Mouse (Mus musculus): ENCODE data around the gene Rasa3. TPM values are rescaled to one million over a fixed set of nuclear protein-coding genes. Genes with fewer than 3 reads are reported as not detected.
A peak's percentile ranks its signal among the peaks of the same experiment; 100 is the strongest.

The Rasa3 gene
- polyA plus RNA-seq, 1 experiment from 2014 or later: 18.1 TPM

DNA sequence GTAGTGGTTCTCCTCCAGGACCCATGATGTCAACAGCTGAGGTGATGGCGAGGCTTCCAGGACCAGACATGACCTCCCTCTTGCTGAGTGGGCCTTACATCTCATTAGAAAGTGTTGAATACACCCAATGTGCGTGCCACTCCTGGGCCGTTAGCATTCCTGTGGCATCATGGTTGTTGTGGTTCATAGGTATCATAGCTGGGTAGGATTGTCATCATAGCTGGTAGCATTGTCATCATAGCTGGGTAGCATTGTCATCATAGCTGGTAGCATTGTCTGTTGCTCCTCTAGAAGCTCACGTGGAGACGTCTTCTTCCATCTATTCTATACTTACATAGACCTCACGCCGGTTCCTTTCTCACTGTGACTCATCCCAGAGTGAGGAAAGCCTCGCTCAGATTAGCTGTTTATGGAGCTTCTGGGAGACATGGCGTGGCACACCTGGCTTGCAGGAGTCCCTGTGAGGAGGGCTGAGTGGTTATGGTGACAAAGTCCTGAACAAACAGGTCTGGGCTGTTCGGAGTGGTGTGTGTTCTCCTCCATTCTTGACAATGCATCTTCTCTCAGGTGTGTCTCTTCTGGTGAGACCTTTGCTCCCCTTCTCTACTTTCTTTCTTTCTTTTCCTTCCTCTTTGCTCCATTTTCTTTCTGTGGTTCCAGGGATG, 17.9 kb upstream of the Rasa3 start:
- Histone ChIP-seq H3K4me1 (peaks cover 7% of the 10 kb centered on the region; the same call in 1 of the 2 replicates), H3K4me3 (no peak overlapping the region), H3K9me3 (replicated peaks) (no peaks in the 10 kb centered on the region), H3K27ac (no peak overlapping the region), H3K36me3 (no peaks in the 10 kb centered on the region), H3K27me3 (ENCODE audit: low read depth, poor library complexity, severe bottlenecking) (no peaks in the 10 kb centered on the region)
- WGBS: 89% methylated on average over 10 of the region's 10 CpGs
- DNase-seq (ENCODE audit: low spot score): no peak

DNA sequence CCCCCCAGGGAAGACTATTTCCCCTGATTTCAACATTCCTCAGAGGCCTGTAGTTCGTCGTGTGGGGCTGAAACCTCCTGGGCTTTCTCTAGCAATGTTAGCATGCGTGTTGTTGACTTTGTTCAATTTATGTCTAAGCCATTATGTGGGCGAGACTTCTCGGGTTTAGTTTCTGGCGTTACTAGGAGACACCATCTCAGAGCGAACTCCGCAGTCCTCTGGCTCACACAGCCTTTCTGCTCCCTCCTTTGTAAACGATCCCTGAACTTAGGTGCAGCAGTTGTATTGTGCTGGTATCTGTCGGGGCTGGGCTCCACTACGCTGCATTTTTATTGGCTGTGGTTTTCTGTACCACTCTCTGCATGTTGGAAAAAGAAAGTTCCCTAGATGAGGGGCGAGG, 17.3 kb upstream of the Rasa3 start:
- DNase-seq (ENCODE audit: low spot score): no peak
- WGBS: 78% methylated on average over 12 of the region's 12 CpGs

DNA sequence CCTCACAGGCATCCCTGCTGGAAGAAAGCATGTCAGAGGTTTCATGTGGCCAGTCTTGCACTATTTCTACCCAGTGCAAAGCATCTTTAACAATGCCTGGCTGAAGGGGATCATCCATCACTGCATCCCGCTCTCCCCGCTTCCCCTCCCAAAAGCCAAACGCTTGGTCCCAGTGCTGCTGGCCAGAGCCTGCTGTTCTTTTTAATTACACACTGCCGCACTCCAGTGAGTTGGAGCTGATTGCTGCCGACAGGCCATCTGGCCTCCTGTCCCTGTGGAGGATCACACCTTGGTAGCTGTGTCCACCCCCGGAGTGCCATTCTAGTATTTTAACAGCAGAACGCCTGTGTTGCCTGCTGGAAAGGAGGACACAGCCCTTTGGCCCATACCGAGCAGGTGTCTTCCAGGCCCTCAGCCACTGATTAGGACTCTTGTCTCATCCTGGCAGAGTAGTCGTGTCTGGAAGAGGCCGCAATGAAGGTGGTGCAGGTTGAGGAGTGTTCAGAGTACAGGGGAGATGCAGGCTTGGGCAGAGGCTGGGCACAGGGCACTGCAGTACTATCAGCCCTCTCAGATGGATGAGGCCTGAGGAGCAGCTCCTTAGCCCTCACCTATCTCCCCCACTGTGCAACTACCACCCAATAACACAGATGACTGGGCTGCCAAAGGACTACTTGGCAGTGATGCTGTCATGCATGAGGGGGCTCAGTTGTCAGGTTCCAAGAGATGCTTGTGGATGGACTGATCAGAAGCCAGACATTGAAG, 15.1 kb upstream of the Rasa3 start:
- Histone ChIP-seq H3K9me3 (replicated peaks) (no peaks in the 10 kb centered on the region), H3K36me3 (no peaks in the 10 kb centered on the region), H3K4me3 (no peak overlapping the region), H3K27ac (no peak overlapping the region), H3K27me3 (ENCODE audit: low read depth, poor library complexity, severe bottlenecking) (no peaks in the 10 kb centered on the region), H3K4me1 (peaks cover 11% of the 10 kb centered on the region)
- no peak for DNase-seq (ENCODE audit: low spot score)
- 38% methylated on average over 10 of the region's 10 CpGs for WGBS

More for the DNA sequence above, 17.3 kb upstream of the Rasa3 start:
- H3K27me3 ChIP-seq (ENCODE audit: low read depth, poor library complexity, severe bottlenecking): no peaks in the 10 kb centered on the region
- no peaks in the 10 kb centered on the region for H3K36me3 ChIP-seq
- H3K9me3 ChIP-seq (replicated peaks): no peaks in the 10 kb centered on the region
- peaks cover 7% of the 10 kb centered on the region; the same call in 1 of the 2 replicates for H3K4me1 ChIP-seq
- no peak overlapping the region for H3K4me3 ChIP-seq
- H3K27ac ChIP-seq: no peak overlapping the region

DNA sequence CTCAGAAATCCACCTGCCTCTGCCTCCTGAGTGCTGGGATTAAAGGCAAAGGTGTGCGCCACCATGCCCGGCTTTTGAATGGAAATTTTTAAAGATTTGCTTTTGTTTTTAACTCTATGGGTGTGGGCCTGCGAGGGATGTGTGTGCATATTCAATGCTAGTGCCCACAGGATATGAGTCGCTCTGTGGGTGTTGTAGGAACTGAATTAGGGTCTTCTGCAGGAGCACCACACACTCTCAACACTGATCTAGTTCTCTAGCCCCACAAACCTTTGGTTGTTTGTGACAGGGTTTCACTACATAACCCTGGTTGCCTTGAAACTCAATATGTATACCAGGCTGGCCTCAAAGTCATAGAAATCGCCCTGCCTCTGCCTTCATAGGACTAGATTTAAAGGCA, 11.9 kb upstream of the Rasa3 start:
- H3K9me3 ChIP-seq (replicated peaks): no peaks in the 10 kb centered on the region
- H3K27me3 ChIP-seq (ENCODE audit: low read depth, poor library complexity, severe bottlenecking): no peaks in the 10 kb centered on the region
- H3K4me3 ChIP-seq: no peak overlapping the region
- H3K36me3 ChIP-seq: no peaks in the 10 kb centered on the region
- 89% methylated on average over 5 of the region's 5 CpGs for WGBS
- peaks cover 21% of the 10 kb centered on the region for H3K4me1 ChIP-seq
- no peak for DNase-seq (ENCODE audit: low spot score)
- no peak overlapping the region for H3K27ac ChIP-seq

DNA sequence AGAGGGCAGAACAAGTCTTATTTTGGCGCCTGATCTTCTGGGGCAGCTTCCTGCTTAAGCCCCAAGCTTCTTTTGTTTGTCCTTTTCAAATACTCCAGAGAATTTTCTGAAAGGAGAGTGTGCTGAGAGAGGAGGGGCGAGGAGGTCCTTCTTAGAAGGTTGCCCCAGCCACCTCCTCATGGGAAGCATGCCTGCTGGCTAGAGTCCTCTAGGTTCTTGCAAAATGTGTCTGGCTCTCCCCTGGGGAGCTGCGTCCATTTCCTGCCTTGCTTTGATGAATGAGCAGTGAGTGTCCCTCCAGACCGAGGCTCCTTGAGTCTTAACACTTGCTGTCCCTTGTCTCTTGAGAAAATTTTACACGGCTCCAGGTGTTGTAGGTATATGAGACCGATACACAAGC, 11.1 kb upstream of the Rasa3 start:
- WGBS: 60% methylated on average over 6 of the region's 6 CpGs
- no peak overlapping the region for H3K4me3 ChIP-seq

DNA sequence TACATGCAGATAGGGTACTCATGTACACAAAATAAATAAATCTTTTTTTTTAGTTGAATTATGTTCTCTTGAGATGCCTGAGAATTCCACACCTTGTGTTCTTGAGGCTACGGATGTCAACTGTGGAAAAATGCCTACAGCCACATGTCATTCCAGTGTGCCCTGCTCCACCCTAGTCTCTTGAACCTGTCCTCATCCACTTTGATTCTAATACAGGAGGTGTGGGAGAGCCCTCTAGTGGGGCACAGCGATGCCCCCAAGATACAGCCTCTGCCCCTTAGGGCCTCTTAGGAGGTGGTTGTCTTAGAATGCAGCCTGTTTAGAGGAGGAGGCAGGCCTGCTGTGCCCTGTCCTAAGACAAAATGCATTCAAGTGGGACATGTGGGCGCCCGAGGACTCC, 10.5 kb upstream of the Rasa3 start:
- no peak overlapping the region for H3K27ac ChIP-seq
- no peak for DNase-seq (ENCODE audit: low spot score)
- H3K4me1 ChIP-seq: peaks cover 34% of the 10 kb centered on the region
- H3K9me3 ChIP-seq (replicated peaks): no peaks in the 10 kb centered on the region
- H3K4me3 ChIP-seq: no peak overlapping the region
- no peaks in the 10 kb centered on the region for H3K27me3 ChIP-seq (ENCODE audit: low read depth, poor library complexity, severe bottlenecking)
- WGBS: 84% methylated on average over 4 of the region's 4 CpGs
- H3K36me3 ChIP-seq: no peaks in the 10 kb centered on the region

More for the DNA sequence above, 11.1 kb upstream of the Rasa3 start:
- Histone ChIP-seq H3K27me3 (ENCODE audit: low read depth, poor library complexity, severe bottlenecking) (no peaks in the 10 kb centered on the region), H3K9me3 (replicated peaks) (no peaks in the 10 kb centered on the region), H3K36me3 (no peaks in the 10 kb centered on the region), H3K27ac (no peak overlapping the region), H3K4me1 (peaks cover 30% of the 10 kb centered on the region)
- DNase-seq (ENCODE audit: low spot score): no peak

DNA sequence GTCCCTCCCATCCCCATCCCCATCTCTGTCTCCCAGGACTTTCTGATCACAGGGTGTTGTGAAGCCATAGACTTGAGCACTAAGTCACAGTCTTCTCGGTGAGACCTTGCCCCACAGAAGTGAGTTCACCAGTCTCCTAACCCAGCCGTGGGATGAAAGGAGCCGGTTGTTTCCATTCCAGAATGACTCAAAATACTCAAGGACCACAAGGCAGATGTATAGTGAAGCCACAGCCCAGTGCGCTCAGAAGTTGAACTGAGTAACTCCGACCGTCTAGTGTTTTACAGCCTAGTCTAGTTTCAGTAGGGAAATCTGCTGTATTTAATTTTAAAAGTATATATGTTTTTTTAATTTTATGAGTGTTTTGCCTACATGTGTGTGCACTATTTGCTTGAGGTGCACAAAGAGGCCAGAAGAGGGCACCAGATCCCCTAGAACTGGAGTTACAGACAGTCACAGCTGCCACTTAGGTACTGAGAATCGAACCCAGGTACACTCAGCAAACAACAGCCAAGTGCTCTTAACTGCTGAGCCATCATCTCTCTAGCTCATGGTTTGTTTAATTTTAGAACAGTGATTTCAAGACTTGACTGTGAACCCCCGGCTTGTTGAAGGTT, 9.8 kb upstream of the Rasa3 start:
- no peak overlapping the region for H3K4me3 ChIP-seq
- no peaks in the 10 kb centered on the region for H3K9me3 ChIP-seq (replicated peaks)
- H3K27ac ChIP-seq: no peak overlapping the region
- H3K27me3 ChIP-seq (ENCODE audit: low read depth, poor library complexity, severe bottlenecking): no peaks in the 10 kb centered on the region
- no peak for DNase-seq (ENCODE audit: low spot score)
- H3K36me3 ChIP-seq: no peaks in the 10 kb centered on the region
- WGBS: 92% methylated on average over 8 of the region's 8 CpGs
- H3K4me1 ChIP-seq: peaks cover 27% of the 10 kb centered on the region

DNA sequence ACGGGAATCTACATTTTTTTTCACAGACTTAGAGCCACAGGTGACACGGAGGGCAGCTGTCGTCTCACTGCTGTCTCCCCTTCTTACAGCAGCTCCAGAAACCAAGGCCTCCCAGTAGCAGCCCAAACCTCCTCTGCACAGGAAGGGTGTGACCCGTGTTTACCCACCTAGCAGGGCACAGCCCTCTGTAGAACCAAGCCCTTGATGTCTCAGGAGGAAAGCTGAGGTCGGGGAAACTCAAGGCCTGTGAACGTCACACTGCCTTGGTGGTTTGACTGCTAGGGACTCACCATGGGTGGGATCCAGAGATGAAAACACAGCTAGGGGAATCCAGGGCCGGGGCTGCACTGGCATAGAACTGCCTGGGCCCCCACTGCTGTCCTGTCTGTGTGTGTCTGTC, 9.0 kb upstream of the Rasa3 start:
- peaks cover 27% of the 10 kb centered on the region for H3K4me1 ChIP-seq
- H3K36me3 ChIP-seq: no peaks in the 10 kb centered on the region
- H3K9me3 ChIP-seq (replicated peaks): no peaks in the 10 kb centered on the region
- no peak for DNase-seq (ENCODE audit: low spot score)
- H3K27me3 ChIP-seq (ENCODE audit: low read depth, poor library complexity, severe bottlenecking): no peaks in the 10 kb centered on the region
- WGBS: 80% methylated on average over 7 of the region's 7 CpGs
- no peak overlapping the region for H3K4me3 ChIP-seq
- no peak overlapping the region for H3K27ac ChIP-seq

DNA sequence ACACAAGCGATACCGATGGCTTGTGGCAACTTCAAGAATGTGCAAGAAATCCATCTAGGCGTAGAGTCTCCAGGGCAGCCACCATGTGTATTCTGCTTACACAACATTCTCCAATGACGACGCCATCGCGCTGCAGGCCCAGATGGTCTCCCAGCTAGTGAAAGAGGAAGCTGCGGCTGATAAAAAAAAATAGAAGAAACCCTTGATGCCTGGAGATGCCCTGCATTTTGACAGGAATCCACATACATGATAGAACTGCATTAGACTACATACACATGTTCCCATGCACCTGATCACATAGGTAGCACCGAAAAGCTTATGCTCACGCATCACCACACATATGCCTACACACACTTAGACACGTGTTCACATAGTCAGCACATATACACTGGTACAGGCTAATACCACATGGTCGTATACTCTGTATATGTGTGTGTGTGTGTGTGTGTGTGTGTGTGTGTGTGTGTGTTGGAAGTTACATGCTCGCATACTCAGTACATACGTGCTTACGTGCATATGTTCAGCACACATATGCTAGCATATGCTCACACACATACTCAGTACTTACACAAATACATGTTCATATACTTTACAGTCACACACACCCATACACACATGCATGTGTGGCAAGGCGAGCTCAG, 8.4 kb upstream of the Rasa3 start:
- no peaks in the 10 kb centered on the region for H3K36me3 ChIP-seq
- no peaks in the 10 kb centered on the region for H3K9me3 ChIP-seq (replicated peaks)
- peaks cover 2% of the 10 kb centered on the region; the same call in 1 of the 2 replicates for H3K27me3 ChIP-seq (ENCODE audit: low read depth, poor library complexity, severe bottlenecking)
- no peak for DNase-seq (ENCODE audit: low spot score)
- H3K4me1 ChIP-seq: peaks cover 30% of the 10 kb centered on the region
- WGBS: 95% methylated on average over 16 of the region's 16 CpGs
- no peak overlapping the region for H3K4me3 ChIP-seq
- H3K27ac ChIP-seq: no peak overlapping the region

DNA sequence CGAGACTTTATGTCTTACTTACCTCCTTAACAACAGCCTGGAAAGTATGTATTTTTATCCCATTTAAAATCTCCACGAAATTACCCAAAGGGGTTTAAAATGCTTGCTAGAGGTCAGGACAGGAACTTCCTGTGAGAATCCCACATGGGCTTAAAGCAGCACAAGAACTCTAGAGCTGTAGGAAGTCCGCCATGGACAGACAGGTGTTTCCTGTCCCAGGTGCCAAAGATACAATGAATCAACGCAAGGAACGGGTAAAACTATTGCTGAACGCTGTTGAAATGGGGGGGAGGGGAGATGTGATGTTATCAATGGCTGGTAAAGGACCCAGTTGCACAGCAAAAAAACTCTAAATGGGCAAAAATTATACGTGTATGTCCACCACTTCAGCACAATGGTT, 6.7 kb upstream of the Rasa3 start:
- no peak overlapping the region for H3K27ac ChIP-seq
- DNase-seq (ENCODE audit: low spot score): no peak
- H3K4me3 ChIP-seq: no peak overlapping the region
- WGBS: 42% methylated on average over 7 of the region's 7 CpGs
- no peaks in the 10 kb centered on the region for H3K9me3 ChIP-seq (replicated peaks)
- peaks cover 19% of the 10 kb centered on the region for H3K27me3 ChIP-seq (ENCODE audit: low read depth, poor library complexity, severe bottlenecking)
- no peaks in the 10 kb centered on the region for H3K36me3 ChIP-seq
- peaks cover 33% of the 10 kb centered on the region for H3K4me1 ChIP-seq

DNA sequence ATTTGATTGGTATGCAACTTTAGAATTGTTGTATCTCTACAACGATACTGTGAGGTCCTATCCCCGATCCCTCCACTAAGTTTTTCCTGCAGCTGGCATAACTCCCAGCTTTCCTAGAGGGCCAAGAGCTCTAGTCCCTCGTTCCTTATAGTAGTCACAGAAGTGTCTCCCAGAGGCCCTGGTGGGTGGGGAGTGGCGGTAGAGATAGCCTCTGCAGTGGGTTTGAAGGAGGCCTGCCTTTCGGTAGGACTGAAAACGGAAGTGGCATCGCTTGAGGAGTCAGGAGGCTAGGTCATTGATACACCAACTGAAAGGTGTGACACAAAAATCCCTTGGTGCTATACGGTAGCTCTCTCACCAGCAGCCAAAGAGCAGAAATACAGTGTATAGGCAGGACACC, 779 bp upstream of the Rasa3 start:
- Histone ChIP-seq H3K4me3 (peak overlapping the region; percentile 65), H3K27me3 (ENCODE audit: low read depth, poor library complexity, severe bottlenecking) (peaks cover 30% of the 10 kb centered on the region), H3K27ac (no peak overlapping the region), H3K36me3 (no peaks in the 10 kb centered on the region), H3K4me1 (peaks cover 26% of the 10 kb centered on the region), H3K9me3 (replicated peaks) (no peaks in the 10 kb centered on the region)
- WGBS: 46% methylated on average over 8 of the region's 8 CpGs
- no peak for DNase-seq (ENCODE audit: low spot score)

DNA sequence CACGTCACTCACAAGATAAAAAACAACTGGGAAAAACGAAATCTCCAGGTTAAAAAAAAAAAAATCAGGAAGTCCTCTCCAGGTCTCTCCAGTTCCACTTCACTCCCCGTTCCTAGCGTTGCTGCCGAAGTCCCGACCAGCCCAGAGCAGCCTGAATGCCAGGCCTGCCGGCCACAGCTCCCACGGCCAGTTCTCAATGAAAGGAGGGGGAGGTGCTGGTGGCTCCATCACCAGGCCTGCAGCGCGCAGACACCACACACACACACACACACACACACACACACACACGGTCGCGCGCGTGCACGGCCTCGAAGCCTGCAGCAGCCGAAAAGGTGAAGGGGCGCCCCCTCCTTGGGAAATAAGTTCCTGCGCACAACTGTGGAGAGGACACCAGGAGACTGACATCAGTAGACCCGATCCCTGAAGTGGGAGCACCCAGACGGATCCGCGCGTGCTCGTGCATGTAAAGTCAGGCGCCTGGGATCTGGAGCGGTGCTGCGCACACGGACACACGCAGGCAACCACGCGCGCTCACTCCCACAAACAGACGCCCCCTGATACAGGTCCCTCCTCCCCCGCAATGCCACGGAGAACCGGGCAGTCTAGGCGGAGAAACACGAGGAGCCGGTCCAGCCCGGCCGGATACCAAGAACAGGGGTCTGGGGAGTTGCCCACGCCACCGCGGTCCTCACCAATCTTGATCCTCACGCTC, 546 bp downstream of the Rasa3 start:
- peaks cover 26% of the 10 kb centered on the region for H3K4me1 ChIP-seq
- H3K4me3 ChIP-seq: peak overlapping the region; percentile 65
- H3K27ac ChIP-seq: peak overlapping the region; percentile 81
- H3K27me3 ChIP-seq (ENCODE audit: low read depth, poor library complexity, severe bottlenecking): peaks cover 30% of the 10 kb centered on the region
- DNase-seq (ENCODE audit: low spot score): peak; percentile 74
- under 1% methylated on average over 47 of the region's 47 CpGs for whole genome bisulfite sequencing
- H3K36me3 ChIP-seq: no peaks in the 10 kb centered on the region
- no peaks in the 10 kb centered on the region for H3K9me3 ChIP-seq (replicated peaks)

Data from limb, embryonic 10.5 days (tissue).